Mouse (Mus musculus) heart, adult 11 months (tissue): ENCODE measurements around the gene Tigd4.

ENCODE experiments used
- DNase-seq: peaks from one replicate; pipeline ENCODE4 v3.0.0; 2022

The Tigd4 gene

GRCm38 (mm10) chr3:84615050-84615855 is 21.9 kb downstream of the Tigd4 start:
- peak; percentile 57 for DNase-seq

- DNase-seq = peak; percentile 72
Measured at GRCm38 (mm10) chr3:84615856-84616225, 22.5 kb downstream of the Tigd4 start.

- DNase-seq = peak; percentile 29
Measured at GRCm38 (mm10) chr3:84618627-84619026, 25.3 kb downstream of the Tigd4 start.

GRCm38 (mm10) chr3:84619056-84619455 is 25.7 kb downstream of the Tigd4 start:
- DNase-seq = peak; percentile 52

GRCm38 (mm10) chr3:84619725-84620124 is 26.4 kb downstream of the Tigd4 start:
- DNase-seq = no peak

GRCm38 (mm10) chr3:84622026-84622425 is 28.7 kb downstream of the Tigd4 start:
- peak; percentile 72 for DNase-seq

- peak; percentile 61 for DNase-seq
Measured at GRCm38 (mm10) chr3:84631586-84631985, 38.2 kb downstream of the Tigd4 start.

- no peak for DNase-seq
Measured at GRCm38 (mm10) chr3:84637095-84637494, 43.7 kb downstream of the Tigd4 start.

GRCm38 (mm10) chr3:84637890-84638578 is 44.7 kb downstream of the Tigd4 start:
- no peak for DNase-seq

GRCm38 (mm10) chr3:84638858-84639257 is 45.5 kb downstream of the Tigd4 start:
- DNase-seq = peak; percentile 51

- peak; percentile 93 for DNase-seq
Measured at GRCm38 (mm10) chr3:84639767-84640500, 46.6 kb downstream of the Tigd4 start.

GRCm38 (mm10) chr3:84640536-84640935 is 47.2 kb downstream of the Tigd4 start:
- DNase-seq = no peak

GRCm38 (mm10) chr3:84641391-84641790 is 48.0 kb downstream of the Tigd4 start:
- DNase-seq = peak; percentile 28

GRCm38 (mm10) chr3:84642942-84643341 is 49.6 kb downstream of the Tigd4 start:
- DNase-seq = no peak

- peak; percentile 69 for DNase-seq
Measured at GRCm38 (mm10) chr3:84645156-84646006, 52.0 kb downstream of the Tigd4 start.

GRCm38 (mm10) chr3:84646007-84646290 is 52.6 kb downstream of the Tigd4 start:
- DNase-seq = no peak

GRCm38 (mm10) chr3:84646331-84646845 is 53.0 kb downstream of the Tigd4 start:
- DNase-seq = peak; percentile 75
